Mouse (Mus musculus) gastrocnemius, postnatal 10 days (tissue): ENCODE data around the gene Fpr2. TPM values are rescaled to one million over a fixed set of nuclear protein-coding genes. Genes with fewer than 3 reads are reported as not detected.
"Not testable (repeated sequence)": the region's sequence is repeated elsewhere in the genome, so short reads cannot be mapped to it uniquely, and the experiment has no call there.

Experiments
- DNase-seq: peaks from one replicate; pipeline ENCODE4 v3.0.0; 2021; ENCODE audit warnings: mixed read lengths
- total RNA-seq, 2 experiments: library from RNA; stranded (reverse); gene quantifications; 2 replicates each; pipeline ENCODE4 v1.2.3; 2021

The Fpr2 gene
- total RNA-seq, 2 experiments from 2014 or later, result 0.47 TPM; not detected in 1

DNA sequence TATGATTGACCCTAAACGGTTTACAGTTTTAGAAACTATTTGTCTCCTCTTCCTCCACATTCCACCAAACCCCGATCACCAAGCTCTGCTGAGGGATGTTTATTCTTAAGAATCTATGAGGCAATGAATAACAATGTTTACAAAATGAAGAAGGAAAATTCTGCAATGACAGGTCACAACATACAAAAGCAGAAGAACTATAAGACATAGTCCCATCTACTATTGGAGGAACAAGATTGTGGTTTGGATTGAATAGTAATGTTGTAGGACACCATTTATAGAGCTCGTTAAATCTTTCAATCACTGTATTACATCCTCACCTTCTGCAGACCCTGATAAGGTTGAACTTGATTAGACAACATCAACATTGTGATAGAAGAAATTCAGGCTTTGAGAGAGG, 5.0 kb upstream of the Fpr2 start:
- DNase-seq, result no peak

DNA sequence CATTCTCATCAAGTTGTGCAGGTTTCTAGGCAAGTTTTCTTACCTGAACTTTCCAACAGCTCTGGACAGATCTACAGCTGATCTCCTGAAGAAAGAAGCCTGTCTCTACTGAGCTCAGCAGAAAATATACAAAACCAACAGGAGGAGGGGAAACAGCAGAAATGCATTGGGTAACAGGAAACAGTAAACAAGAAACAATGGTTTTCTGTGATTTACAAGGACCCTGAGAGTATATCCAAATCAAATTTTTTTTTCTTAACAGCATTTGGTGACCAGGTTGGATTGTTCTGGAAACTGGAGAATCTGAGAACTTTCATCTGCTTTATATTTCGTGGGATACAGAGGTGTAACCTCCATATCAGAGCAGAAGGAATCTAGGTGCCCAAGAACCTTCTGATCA, 3.8 kb upstream of the Fpr2 start, which contains the start of gene Fpr1:
Fpr1 (minus strand) TSS at position 101 of the 400 bp plus-strand sequence.
- DNase-seq, result no peak

DNA sequence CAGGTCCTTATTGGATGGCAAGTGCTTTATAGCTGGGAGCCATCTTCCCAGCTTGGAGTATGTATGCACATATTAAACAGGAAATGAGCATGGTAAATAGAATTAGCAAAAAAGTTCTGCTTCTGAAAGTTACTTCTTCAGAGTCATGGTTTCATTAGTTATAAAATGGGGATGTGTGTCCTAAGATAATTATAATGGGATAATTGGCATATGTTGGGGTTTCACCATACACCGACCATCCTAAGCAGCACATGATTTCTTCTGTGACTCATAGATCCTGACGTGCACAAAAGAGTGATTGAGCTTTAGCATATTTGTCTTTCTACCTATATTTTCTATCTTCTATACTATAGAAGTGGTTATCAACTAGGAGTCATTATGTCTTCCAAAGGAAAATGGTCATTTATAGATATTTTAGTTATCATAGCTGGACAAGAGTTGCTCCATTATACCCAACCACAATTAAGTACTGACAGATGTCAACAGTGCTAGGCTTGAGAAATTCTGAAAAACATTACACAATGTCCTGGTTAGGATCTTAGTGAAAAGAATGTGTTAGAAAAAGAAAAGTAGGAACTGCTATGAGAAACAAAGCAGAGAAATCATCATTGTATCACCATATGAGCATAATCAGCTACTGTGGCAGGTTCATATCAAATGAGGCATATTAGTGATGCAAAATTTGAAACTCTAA, 2.3 kb downstream of the Fpr2 start:
- no peak for DNase-seq

DNA sequence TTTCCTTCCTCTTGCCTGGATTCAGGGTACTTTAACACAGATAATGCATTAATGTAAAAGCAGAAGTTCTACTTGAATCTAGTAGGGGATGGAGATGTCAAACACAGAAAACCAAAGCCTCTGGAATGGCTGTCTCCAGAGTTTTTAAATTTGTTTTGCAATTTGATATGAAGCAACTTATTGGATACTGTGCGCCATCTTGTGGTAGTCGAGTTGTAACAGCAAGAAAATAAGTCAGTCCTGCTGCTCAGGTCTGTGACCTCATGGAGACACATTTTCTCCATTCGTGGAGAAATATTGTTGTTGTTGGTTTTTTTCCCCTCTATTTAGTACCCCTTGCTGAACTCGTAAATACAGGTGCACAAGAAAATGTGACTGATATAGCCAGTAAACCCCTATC, 8.4 kb downstream of the Fpr2 start:
- no peak for DNase-seq

DNA sequence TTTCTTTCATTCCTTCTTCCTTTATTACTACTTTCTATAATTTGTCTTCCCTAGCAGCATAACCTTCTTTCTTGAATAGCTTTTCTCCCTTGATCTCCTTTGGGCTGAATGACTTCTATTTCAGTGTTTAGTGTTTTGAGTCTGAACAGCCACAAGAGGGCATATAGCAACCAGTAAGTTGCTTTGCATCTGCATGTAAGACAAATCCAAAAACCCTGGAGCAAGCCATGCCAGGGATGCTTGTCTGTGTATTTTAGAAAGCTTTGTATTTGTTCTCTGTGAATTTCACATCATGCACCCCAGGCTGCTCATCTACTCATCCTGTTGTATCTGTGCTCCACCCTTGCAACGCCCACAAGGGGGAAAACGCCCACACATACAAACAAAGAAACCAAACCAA, 11.6 kb downstream of the Fpr2 start:
- no peak for DNase-seq

DNA sequence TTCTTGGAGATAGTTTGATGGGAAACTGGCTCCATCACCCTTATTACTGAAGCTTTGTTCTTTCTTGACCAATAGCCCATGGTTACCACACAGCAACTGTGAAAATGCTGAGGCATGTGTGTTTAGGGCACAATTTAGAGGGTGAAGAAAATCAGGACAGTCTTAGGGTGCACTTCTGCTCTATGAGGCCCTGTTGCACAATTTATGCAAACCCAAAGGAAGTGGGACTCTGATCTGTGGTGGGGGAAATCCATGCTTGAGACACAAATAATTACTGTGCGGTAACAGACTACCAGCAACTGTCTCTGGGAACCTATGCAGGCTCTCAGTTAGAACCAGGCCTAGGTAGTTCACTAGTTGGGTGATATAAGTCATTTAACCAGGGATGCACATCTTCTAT, 13.1 kb downstream of the Fpr2 start:
- DNase-seq, result no peak

DNA sequence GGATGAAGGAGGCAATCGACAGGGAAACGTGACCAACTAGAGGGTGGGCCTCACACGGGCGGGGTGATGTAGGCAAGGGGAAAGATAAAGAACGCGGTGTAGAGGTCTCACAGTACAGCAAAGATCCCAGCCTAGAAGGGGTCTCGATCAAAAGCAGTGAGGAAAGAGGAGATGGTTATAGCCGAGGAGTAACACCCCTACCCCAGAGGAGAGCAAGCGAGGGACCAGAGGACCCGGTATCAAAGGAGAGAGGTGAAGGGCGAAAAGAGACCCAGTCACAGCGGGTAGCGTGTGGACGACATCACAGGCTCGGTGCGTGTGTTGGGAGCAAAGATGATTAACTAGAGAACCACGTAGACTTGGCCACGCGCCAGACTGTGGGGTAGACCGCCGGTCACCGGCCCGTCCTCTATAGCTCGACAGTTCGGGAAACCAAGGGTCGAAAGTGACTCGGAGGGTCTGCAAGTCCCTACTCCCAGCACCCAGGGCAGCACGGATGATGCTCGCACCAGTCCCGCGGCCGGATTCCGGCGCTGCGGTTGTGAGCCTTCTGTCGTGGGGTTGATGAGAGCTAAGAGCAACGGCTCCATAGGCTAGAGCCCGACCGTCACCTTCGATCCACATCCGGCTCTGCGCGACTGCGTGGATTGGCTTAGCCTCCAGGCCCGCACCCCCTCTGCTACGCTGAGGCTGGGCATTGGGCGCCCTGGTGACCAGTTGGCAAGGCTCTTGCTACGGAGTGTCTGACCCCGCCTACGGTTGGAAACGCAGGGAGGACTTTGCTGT, 22.2 kb downstream of the Fpr2 start:
- DNase-seq, result peak; percentile 71

DNA sequence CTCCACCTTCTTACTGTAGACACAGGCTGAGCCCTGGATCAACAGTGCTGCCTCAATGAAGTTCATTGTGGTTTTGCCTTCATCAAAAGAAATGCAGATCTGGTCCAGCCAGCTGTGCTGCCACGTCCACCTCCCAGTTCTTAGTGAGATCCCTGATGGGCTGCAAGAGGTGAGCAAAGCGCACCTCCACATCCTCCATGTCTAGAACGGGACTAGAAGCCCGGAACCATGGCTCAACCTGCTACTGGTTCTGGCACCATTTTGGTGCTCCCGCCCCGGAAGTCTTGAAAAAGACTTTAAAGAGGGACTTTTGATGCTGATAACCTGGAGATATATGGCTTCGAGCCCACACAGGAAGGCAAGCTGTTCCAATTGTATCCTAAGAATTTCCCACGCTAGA, 25.0 kb downstream of the Fpr2 start:
- DNase-seq, result not testable (repeated sequence)

DNA sequence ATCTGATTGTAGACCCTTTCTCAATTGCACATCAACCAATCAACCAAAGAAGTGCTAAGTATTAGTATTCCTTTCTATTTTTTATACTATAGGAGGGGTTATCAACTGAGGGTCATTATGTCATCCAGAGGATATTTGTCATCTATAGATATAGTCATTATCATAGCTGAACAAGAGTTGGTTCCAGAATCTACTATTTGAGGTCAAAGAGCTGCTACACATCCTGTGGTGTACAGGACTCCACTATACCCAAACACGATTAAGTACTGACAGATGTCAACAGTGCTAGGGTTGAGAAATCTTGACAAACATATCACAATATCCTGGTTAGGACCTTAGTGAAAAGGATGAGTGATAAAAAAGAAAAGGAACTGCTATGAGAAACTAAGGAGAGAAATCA, 29.8 kb downstream of the Fpr2 start:
- DNase-seq, result no peak

DNA sequence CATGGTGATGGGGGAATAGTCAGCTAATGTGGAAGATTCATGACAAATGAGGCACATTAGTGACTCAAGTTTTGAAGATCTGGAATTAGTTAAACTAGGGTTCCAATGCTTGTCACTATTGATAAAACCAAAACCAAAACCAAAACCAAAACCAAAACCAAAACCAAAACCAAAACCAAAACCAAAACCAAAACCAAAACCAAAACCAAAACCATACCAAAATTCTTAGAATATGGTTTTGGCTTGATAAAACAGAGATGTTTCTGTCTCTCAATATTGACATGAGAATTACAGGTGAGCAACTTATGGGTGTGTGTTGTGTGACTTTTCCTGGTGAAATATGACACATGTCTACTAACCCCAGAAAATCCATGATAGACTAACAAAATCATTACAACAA, 30.2 kb downstream of the Fpr2 start:
- no peak for DNase-seq

Other genes with a start within 250 kb of the Fpr2 start
- gene Vmn2r90, start 184.1 kb upstream of the Fpr2 start, total RNA-seq, result not detected
- 10 to 100 TPM; 14.3 to 28.7 TPM for gene Spaca6, start 60.7 kb upstream of the Fpr2 start, total RNA-seq
- gene Has1, start 32.6 kb upstream of the Fpr2 start, total RNA-seq, result under 1 TPM; 0.09 to 0.19 TPM
- under 1 TPM in 1 of 2 experiments, not detected in 1; 0.32 TPM for gene Fpr1, start 3.9 kb upstream of the Fpr2 start, total RNA-seq
- gene Fpr3, start within 50 bp of the Fpr2 start, total RNA-seq, result not detected
- not detected for gene Fpr-rs4, start 133.9 kb downstream of the Fpr2 start, total RNA-seq
- not detected for gene Vmn2r124, start 161.6 kb downstream of the Fpr2 start, total RNA-seq
- gene Vmn2r91, start 197.2 kb downstream of the Fpr2 start, total RNA-seq, result not detected